Mouse (Mus musculus): ENCODE results near the gene Chd1. TPM values are rescaled to one million over a fixed set of nuclear protein-coding genes. Genes with fewer than 3 reads are reported as not detected.

The Chd1 gene
- total and polyA plus RNA-seq, 2 experiments from 2014 or later = 9.7 to 15.3 TPM

DNA sequence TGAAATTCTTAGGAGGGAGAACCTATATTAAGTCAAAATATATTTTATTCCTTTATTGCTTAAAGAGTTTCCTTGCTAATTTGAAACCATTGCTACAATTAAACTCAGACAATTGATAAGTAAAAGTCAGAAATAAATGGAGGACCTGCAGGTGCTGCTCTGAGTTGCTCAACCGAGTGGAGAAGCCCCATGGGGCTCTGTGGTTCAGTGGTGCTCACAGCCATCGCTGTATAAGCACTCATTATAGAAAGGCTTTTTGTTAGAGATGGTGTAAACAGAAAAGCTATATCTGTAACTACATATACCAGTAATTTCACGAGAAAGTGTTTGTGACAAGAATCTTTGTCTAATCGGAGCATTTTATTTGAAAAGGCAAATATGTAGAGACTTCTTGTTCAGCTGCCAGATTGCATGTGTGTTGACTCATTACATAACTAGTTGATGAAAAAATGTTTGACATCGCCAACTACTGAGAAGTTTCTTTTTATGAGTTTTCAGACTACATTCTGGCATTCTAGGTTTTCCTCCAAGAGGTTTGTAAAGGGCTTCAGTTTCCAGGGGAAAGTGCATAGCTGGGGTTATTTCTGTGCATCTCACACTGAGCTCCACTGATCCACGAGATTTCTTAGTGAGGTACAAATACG, 64.4 kb downstream of the Chd1 start:
- H3K27me3 ChIP-seq (ENCODE audit: control insufficient read depth, insufficient read depth, low read length) = no peaks in the 10 kb centered on the region
- H3K9ac ChIP-seq (replicated peaks; ENCODE audit: low read depth, low read length) = no peak overlapping the region
- no peak overlapping the region for H3K4me2 ChIP-seq (ENCODE audit: low read depth, low read length)
- peaks cover 72% of the 10 kb centered on the region for H3K36me3 ChIP-seq (replicated peaks; ENCODE audit: control insufficient read depth, insufficient read depth, low read length)
- no peak for TF ChIP-seq CTCF (IDR thresholded peaks at IDR 0.05; ENCODE audit: low read depth)
- no peak for TF ChIP-seq EP300 (IDR thresholded peaks at IDR 0.05; ENCODE audit: low read depth)
- H3K4me3 ChIP-seq (ENCODE audit: low read depth, low read length) = no peak overlapping the region
- H3K4me1 ChIP-seq (ENCODE audit: control insufficient read depth, insufficient read depth) = no peaks in the 10 kb centered on the region
- 80% methylated on average over 7 of the region's 7 CpGs for WGBS
- H3K27ac ChIP-seq (ENCODE audit: low read depth) = no peak overlapping the region
- no peaks in the 10 kb centered on the region for H3K9me3 ChIP-seq (replicated peaks; ENCODE audit: control insufficient read depth, low read length)
- ATAC-seq (ENCODE audit: insufficient read depth, low read depth) (no peak), DNase-seq (ENCODE audit: low spot score) (no peak)

GRCm38 (mm10) chr17:15773956-15774355, 69.2 kb downstream of the Chd1 start:
- TF ChIP-seq EP300 (IDR thresholded peaks at IDR 0.05; ENCODE audit: low read depth) (no peak), CTCF (IDR thresholded peaks at IDR 0.05; ENCODE audit: low read depth) (no peak)
- H3K4me1 ChIP-seq (ENCODE audit: control insufficient read depth, insufficient read depth) = no peaks in the 10 kb centered on the region
- no peak overlapping the region for H3K27ac ChIP-seq (ENCODE audit: low read depth)
- no peak overlapping the region for H3K4me2 ChIP-seq (ENCODE audit: low read depth, low read length)
- no peak overlapping the region for H3K4me3 ChIP-seq (ENCODE audit: low read depth, low read length)
- no peak for DNase-seq (ENCODE audit: low spot score)
- no peaks in the 10 kb centered on the region for H3K9me3 ChIP-seq (replicated peaks; ENCODE audit: control insufficient read depth, low read length)
- ATAC-seq (ENCODE audit: insufficient read depth, low read depth) = no peak
- 83% methylated on average over 6 of the region's 6 CpGs for WGBS
- H3K27me3 ChIP-seq (ENCODE audit: control insufficient read depth, insufficient read depth, low read length) = no peaks in the 10 kb centered on the region
- peaks cover 33% of the 10 kb centered on the region for H3K36me3 ChIP-seq (replicated peaks; ENCODE audit: control insufficient read depth, insufficient read depth, low read length)
- no peak overlapping the region for H3K9ac ChIP-seq (replicated peaks; ENCODE audit: low read depth, low read length)

- H3K36me3 ChIP-seq (replicated peaks; ENCODE audit: control insufficient read depth, insufficient read depth, low read length) = peaks cover 25% of the 10 kb centered on the region
- DNase-seq (ENCODE audit: low spot score) (no peak), ATAC-seq (ENCODE audit: insufficient read depth, low read depth) (no peak)
- H3K27ac ChIP-seq (ENCODE audit: low read depth) = no peak overlapping the region
- 74% methylated on average over 5 of the region's 5 CpGs for WGBS
- no peaks in the 10 kb centered on the region for H3K27me3 ChIP-seq (ENCODE audit: control insufficient read depth, insufficient read depth, low read length)
- H3K4me3 ChIP-seq (ENCODE audit: low read depth, low read length) = no peak overlapping the region
- TF ChIP-seq EP300 (IDR thresholded peaks at IDR 0.05; ENCODE audit: low read depth) (no peak), CTCF (IDR thresholded peaks at IDR 0.05; ENCODE audit: low read depth) (no peak)
- no peak overlapping the region for H3K9ac ChIP-seq (replicated peaks; ENCODE audit: low read depth, low read length)
- H3K4me2 ChIP-seq (ENCODE audit: low read depth, low read length) = no peak overlapping the region
- no peaks in the 10 kb centered on the region for H3K4me1 ChIP-seq (ENCODE audit: control insufficient read depth, insufficient read depth)
- H3K9me3 ChIP-seq (replicated peaks; ENCODE audit: control insufficient read depth, low read length) = no peaks in the 10 kb centered on the region
These were observed 69.9 kb downstream of the Chd1 start for GRCm38 (mm10) chr17:15774565-15775215.

- no peak overlapping the region for H3K4me2 ChIP-seq (ENCODE audit: low read depth, low read length)
- H3K9me3 ChIP-seq (replicated peaks; ENCODE audit: control insufficient read depth, low read length) = no peaks in the 10 kb centered on the region
- ATAC-seq (ENCODE audit: insufficient read depth, low read depth) (no peak), DNase-seq (ENCODE audit: low spot score) (no peak)
- no peak overlapping the region for H3K9ac ChIP-seq (replicated peaks; ENCODE audit: low read depth, low read length)
- no peak for TF ChIP-seq EP300 (IDR thresholded peaks at IDR 0.05; ENCODE audit: low read depth)
- TF ChIP-seq CTCF (IDR thresholded peaks at IDR 0.05; ENCODE audit: low read depth) = no peak
- no peak overlapping the region for H3K27ac ChIP-seq (ENCODE audit: low read depth)
- peaks cover 9% of the 10 kb centered on the region; the same call in 1 of the 2 replicates for H3K36me3 ChIP-seq (replicated peaks; ENCODE audit: control insufficient read depth, insufficient read depth, low read length)
- no peaks in the 10 kb centered on the region for H3K27me3 ChIP-seq (ENCODE audit: control insufficient read depth, insufficient read depth, low read length)
- H3K4me1 ChIP-seq (ENCODE audit: control insufficient read depth, insufficient read depth) = no peaks in the 10 kb centered on the region
- no peak overlapping the region for H3K4me3 ChIP-seq (ENCODE audit: low read depth, low read length)
- WGBS = 52% methylated on average over 5 of the region's 5 CpGs
These were observed 71.6 kb downstream of the Chd1 start for GRCm38 (mm10) chr17:15776349-15776748.

GRCm38 (mm10) chr17:15777979-15778378, 73.2 kb downstream of the Chd1 start:
- Histone ChIP-seq H3K4me1 (ENCODE audit: control insufficient read depth, insufficient read depth) (no peaks in the 10 kb centered on the region), H3K27ac (ENCODE audit: low read depth) (no peak overlapping the region), H3K9ac (replicated peaks; ENCODE audit: low read depth, low read length) (no peak overlapping the region), H3K4me2 (ENCODE audit: low read depth, low read length) (no peak overlapping the region), H3K36me3 (replicated peaks; ENCODE audit: control insufficient read depth, insufficient read depth, low read length) (0 out of 2 replicates have a peak, but pooled peaks cover under 1% of the 10 kb centered on the region), H3K27me3 (ENCODE audit: control insufficient read depth, insufficient read depth, low read length) (no peaks in the 10 kb centered on the region), H3K4me3 (ENCODE audit: low read depth, low read length) (no peak overlapping the region), H3K9me3 (replicated peaks; ENCODE audit: control insufficient read depth, low read length) (no peaks in the 10 kb centered on the region)
- no peak for DNase-seq (ENCODE audit: low spot score)
- ATAC-seq (ENCODE audit: insufficient read depth, low read depth) = no peak
- TF ChIP-seq EP300 (IDR thresholded peaks at IDR 0.05; ENCODE audit: low read depth) = no peak
- TF ChIP-seq CTCF (IDR thresholded peaks at IDR 0.05; ENCODE audit: low read depth) = no peak
- 79% methylated on average over 6 of the region's 6 CpGs for WGBS
